Mouse (Mus musculus): ENCODE measurements around the gene Dnah12.

GRCm38 (mm10) chr14:26907401-26907800, 214.3 kb downstream of the Dnah12 start:
- TF ChIP-seq POLR2A (IDR thresholded peaks at IDR 0.05; ENCODE audit: insufficient read depth, low read length) (no peak), CTCF (IDR thresholded peaks at IDR 0.05; ENCODE audit: low read depth, low read length) (no peak)

Measured in ES-Bruce4 (cell line).